Mouse (Mus musculus): ENCODE results near the gene Clrn2.

Gene Clrn2

GRCm38 (mm10) chr5:45449831-45450716 is 3.5 kb upstream of the Clrn2 start, which contains the start of gene Qdpr:
Gene Qdpr, minus strand, starts transcription at chr5:45450236.
- peak; percentile 97 for DNase-seq (ENCODE audit: low read depth)

GRCm38 (mm10) chr5:45454456-45454855 is 905 bp downstream of the Clrn2 start:
- DNase-seq (ENCODE audit: low read depth), result no peak

- no peak for DNase-seq (ENCODE audit: low read depth)
Measured at GRCm38 (mm10) chr5:45472880-45473450, 19.4 kb downstream of the Clrn2 start.

GRCm38 (mm10) chr5:45473521-45473920 is 20.0 kb downstream of the Clrn2 start:
- DNase-seq (ENCODE audit: low read depth), result no peak

- DNase-seq (ENCODE audit: low read depth), result no peak
Measured at GRCm38 (mm10) chr5:45474215-45474614, 20.7 kb downstream of the Clrn2 start.

GRCm38 (mm10) chr5:45474758-45475157 is 21.2 kb downstream of the Clrn2 start:
- DNase-seq (ENCODE audit: low read depth), result no peak

GRCm38 (mm10) chr5:45475771-45476170 is 22.2 kb downstream of the Clrn2 start:
- no peak for DNase-seq (ENCODE audit: low read depth)

GRCm38 (mm10) chr5:45476288-45476687 is 22.7 kb downstream of the Clrn2 start:
- DNase-seq (ENCODE audit: low read depth), result no peak

- DNase-seq (ENCODE audit: low read depth), result no peak
Measured at GRCm38 (mm10) chr5:45477601-45478000, 24.1 kb downstream of the Clrn2 start.

- no peak for DNase-seq (ENCODE audit: low read depth)
Measured at GRCm38 (mm10) chr5:45480066-45480465, 26.5 kb downstream of the Clrn2 start.

GRCm38 (mm10) chr5:45481125-45481524 is 27.6 kb downstream of the Clrn2 start:
- DNase-seq (ENCODE audit: low read depth), result no peak

- DNase-seq (ENCODE audit: low read depth), result no peak
Measured at GRCm38 (mm10) chr5:45482607-45483006, 29.1 kb downstream of the Clrn2 start.

- no peak for DNase-seq (ENCODE audit: low read depth)
Measured at GRCm38 (mm10) chr5:45483654-45484053, 30.1 kb downstream of the Clrn2 start.

GRCm38 (mm10) chr5:45491776-45492175 is 38.2 kb downstream of the Clrn2 start:
- DNase-seq (ENCODE audit: low read depth), result no peak

- peak; percentile 92 for DNase-seq (ENCODE audit: low read depth)
Measured at GRCm38 (mm10) chr5:45493191-45494092, 39.9 kb downstream of the Clrn2 start, which contains the start of gene Lap3. Gene Lap3, plus strand, starts transcription at chr5:45493374.

- no peak for DNase-seq (ENCODE audit: low read depth)
Measured at GRCm38 (mm10) chr5:45494093-45494755, 40.7 kb downstream of the Clrn2 start.

- no peak for DNase-seq (ENCODE audit: low read depth)
Measured at GRCm38 (mm10) chr5:45495429-45495975, 42.0 kb downstream of the Clrn2 start.

GRCm38 (mm10) chr5:45496042-45496441 is 42.5 kb downstream of the Clrn2 start:
- no peak for DNase-seq (ENCODE audit: low read depth)

- no peak for DNase-seq (ENCODE audit: low read depth)
Measured at GRCm38 (mm10) chr5:45496479-45496878, 42.9 kb downstream of the Clrn2 start.

GRCm38 (mm10) chr5:45496930-45497550 is 43.5 kb downstream of the Clrn2 start:
- no peak for DNase-seq (ENCODE audit: low read depth)

- no peak for DNase-seq (ENCODE audit: low read depth)
Measured at GRCm38 (mm10) chr5:45497564-45497963, 44.0 kb downstream of the Clrn2 start.

Data from c-Kit-positive CD71-positive TER-119-negative erythroid progenitor cells, embryonic 14.5 days (primary cell).